Mouse (Mus musculus): ENCODE results near the gene Map3k4. TPM values are rescaled to one million over a fixed set of nuclear protein-coding genes. Genes with fewer than 3 reads are reported as not detected.

The Map3k4 gene
- total and polyA plus RNA-seq, 2 experiments from 2014 or later: 37.1 to 47.9 TPM

DNA sequence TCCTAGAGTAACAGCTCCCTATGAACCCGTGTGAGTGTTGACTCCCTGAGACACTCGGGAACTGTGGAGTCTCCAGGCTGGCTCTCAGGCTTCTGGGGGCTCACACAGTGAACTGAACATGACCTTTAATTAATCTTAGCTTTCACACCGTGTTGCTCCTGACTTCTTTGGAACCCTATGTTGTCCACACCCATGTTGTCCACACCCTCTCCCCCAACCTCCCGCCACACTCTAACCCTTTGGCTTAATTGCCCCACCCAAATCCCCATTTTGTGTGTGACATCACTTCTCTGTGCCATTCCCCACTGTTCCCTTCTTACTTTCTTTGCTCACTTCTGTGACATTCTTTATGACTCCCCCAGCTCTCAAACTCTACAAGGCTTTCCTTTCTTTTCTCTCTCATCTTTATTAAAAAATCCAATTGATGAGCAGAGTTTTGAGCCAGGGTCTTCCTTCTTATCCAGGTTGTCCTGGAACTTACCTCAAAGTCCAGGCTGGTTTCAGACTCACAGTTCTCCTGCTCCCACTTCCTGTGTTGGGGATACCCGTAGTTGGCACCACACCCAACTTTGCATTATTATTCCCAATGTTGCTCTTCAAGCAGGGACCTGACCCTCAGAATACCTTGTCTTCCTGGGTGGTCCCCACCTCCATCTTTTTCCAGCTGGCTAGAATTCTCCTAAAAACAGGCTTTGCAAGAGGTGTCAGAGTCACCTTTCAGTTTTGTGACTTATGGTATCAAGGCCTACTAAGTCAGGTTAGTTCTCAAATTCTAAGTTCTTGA lies 135.7 kb downstream of the Map3k4 start:
- WGBS: 90% methylated on average over 5 of the region's 5 CpGs
- Histone ChIP-seq H3K27me3 (ENCODE audit: insufficient read depth, low read length) (no peaks in the 10 kb centered on the region), H3K9ac (replicated peaks; ENCODE audit: low read length, poor library complexity, severe bottlenecking) (no peak overlapping the region), H3K27ac (ENCODE audit: low read depth, low read length) (no peak overlapping the region), H3K9me3 (ENCODE audit: low read length) (no peaks in the 10 kb centered on the region), H3K36me3 (ENCODE audit: insufficient read depth, low read length) (no peaks in the 10 kb centered on the region), H3K4me1 (ENCODE audit: insufficient read depth, low read length) (peaks cover 10% of the 10 kb centered on the region), H3K4me3 (ENCODE audit: low read depth, low read length) (no peak overlapping the region), H3K4me2 (ENCODE audit: low read depth, low read length, poor library complexity, severe bottlenecking) (no peak overlapping the region)
- TF ChIP-seq CTCF (IDR thresholded peaks at IDR 0.05): no peak
- ATAC-seq (ENCODE audit: low FRiP score) (no peak), DNase-seq (ENCODE audit: low spot score) (no peak)

DNA sequence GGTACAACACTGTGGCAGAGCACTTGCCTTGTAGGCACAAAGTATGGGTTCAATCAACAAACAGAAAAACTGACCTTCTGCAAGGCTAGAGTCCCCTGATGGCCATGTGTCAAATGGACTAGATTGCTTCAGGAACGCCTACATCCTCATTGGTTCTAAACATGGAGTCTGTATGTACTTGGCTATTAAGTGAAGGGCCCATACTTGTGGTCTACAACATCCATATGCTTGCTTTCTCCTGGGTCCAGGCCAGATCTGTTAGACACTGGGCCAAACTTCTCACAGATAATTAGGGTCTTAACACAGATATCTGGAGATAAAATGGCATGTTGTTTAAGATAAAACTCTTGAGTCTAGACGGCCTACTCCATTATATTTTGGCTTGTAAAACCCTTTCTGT lies 138.8 kb downstream of the Map3k4 start:
- WGBS: 92% methylated on average over 2 of the region's 2 CpGs
- Histone ChIP-seq H3K4me3 (ENCODE audit: low read depth, low read length) (no peak overlapping the region), H3K9me3 (ENCODE audit: low read length) (peaks cover 5% of the 10 kb centered on the region; the same call in 1 of the 2 replicates), H3K4me2 (ENCODE audit: low read depth, low read length, poor library complexity, severe bottlenecking) (no peak overlapping the region), H3K9ac (replicated peaks; ENCODE audit: low read length, poor library complexity, severe bottlenecking) (no peak overlapping the region), H3K27ac (ENCODE audit: low read depth, low read length) (no peak overlapping the region), H3K27me3 (ENCODE audit: insufficient read depth, low read length) (no peaks in the 10 kb centered on the region), H3K36me3 (ENCODE audit: insufficient read depth, low read length) (no peaks in the 10 kb centered on the region), H3K4me1 (ENCODE audit: insufficient read depth, low read length) (no peaks in the 10 kb centered on the region)
- ATAC-seq (ENCODE audit: low FRiP score) (no peak), DNase-seq (ENCODE audit: low spot score) (no peak)
- no peak for TF ChIP-seq CTCF (IDR thresholded peaks at IDR 0.05)

DNA sequence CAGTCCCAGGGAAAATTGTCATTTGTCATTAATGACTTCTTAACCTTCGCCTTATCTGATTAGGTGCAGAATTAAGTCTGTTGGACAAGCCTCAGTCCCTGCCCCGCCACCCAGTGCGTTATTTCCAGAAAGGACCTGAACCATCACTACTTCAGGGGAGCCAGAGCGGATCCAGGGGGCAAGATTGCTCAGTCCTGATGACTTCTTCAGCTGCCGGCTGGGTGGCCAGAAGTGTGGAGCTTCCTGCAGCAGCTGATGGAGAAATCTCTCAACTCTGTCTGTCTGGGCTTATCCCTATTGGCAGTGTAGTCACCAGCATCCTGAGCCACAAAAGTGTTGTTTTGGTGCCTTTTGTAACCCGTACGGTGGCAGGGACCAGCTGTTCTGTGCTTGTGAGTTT lies 139.3 kb downstream of the Map3k4 start:
- DNase-seq (ENCODE audit: low spot score) (no peak), ATAC-seq (ENCODE audit: low FRiP score) (no peak)
- WGBS: 81% methylated on average over 7 of the region's 7 CpGs
- no peak for TF ChIP-seq CTCF (IDR thresholded peaks at IDR 0.05)
- no peak overlapping the region for H3K9ac ChIP-seq (replicated peaks; ENCODE audit: low read length, poor library complexity, severe bottlenecking)
- H3K27me3 ChIP-seq (ENCODE audit: insufficient read depth, low read length): no peaks in the 10 kb centered on the region
- H3K9me3 ChIP-seq (ENCODE audit: low read length): peaks cover 5% of the 10 kb centered on the region; the same call in 1 of the 2 replicates
- no peaks in the 10 kb centered on the region for H3K4me1 ChIP-seq (ENCODE audit: insufficient read depth, low read length)
- H3K27ac ChIP-seq (ENCODE audit: low read depth, low read length): no peak overlapping the region
- no peak overlapping the region for H3K4me3 ChIP-seq (ENCODE audit: low read depth, low read length)
- H3K36me3 ChIP-seq (ENCODE audit: insufficient read depth, low read length): no peaks in the 10 kb centered on the region
- no peak overlapping the region for H3K4me2 ChIP-seq (ENCODE audit: low read depth, low read length, poor library complexity, severe bottlenecking)

Other genes starting within 250 kb of the Map3k4 start
- gene Agpat4, start 200.1 kb downstream of the Map3k4 start, total RNA-seq (2014; rRNA removed): 43.2 and 47.7 TPM in 2 replicates
- 56.4 and 58.2 TPM in 2 replicates for gene Agpat4, start 200.1 kb downstream of the Map3k4 start, polyA plus RNA-seq (2015; fragmentation: Nextera tagmentation; extraction: Ambion mirVana)
- gene Plg, start 59.8 kb upstream of the Map3k4 start, total RNA-seq (2014; rRNA removed): not detected in 2 replicates
- gene Plg, start 59.8 kb upstream of the Map3k4 start, polyA plus RNA-seq (2015; fragmentation: Nextera tagmentation; extraction: Ambion mirVana): not detected in 2 replicates
- 2.4 and 4.6 TPM in 2 replicates for gene Slc22a3, start 188.9 kb upstream of the Map3k4 start, total RNA-seq (2014; rRNA removed)
- 3.1 and 3.7 TPM in 2 replicates for gene Slc22a3, start 188.9 kb upstream of the Map3k4 start, polyA plus RNA-seq (2015; fragmentation: Nextera tagmentation; extraction: Ambion mirVana)

Measured in midbrain, postnatal 0 days (tissue).